In the genomic region with DNA sequence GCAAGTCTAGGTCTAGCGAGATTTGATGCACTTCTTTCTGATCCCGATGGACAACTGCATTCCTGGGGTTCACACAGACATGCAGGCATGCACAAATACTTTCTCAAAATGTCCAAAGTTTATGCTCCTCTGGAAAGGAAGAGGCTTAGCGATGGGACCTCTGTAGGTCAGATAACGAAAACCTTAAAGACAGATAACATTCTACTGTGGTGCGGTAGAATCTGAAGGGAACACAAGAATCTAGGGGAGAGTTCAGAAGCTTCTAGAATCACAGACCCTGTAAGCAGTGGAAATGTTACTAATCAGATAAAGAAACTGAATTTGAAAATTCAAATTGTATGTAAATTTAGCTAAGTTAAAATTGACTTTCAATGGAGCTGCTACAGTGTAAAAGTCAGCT, we compare ENCODE assay signal across 15 mouse cellular contexts.
"Had no signal": no experiment of that assay in that cellular context is flagged by ENCODE, and none has a peak within 500 bp of the region (broad histone marks: within the 10 kb centered on the region; RNA-seq: fewer than 3 reads in every experiment).

No protein-coding gene starts in this region.

- H3K9me3 ChIP-seq: neural tube, embryonic 13.5 days; stomach, embryonic 15.5 days had no signal

- H3K4me2 ChIP-seq: stomach, embryonic 15.5 days had no signal

- H3K27me3 ChIP-seq: neural tube, embryonic 13.5 days; stomach, embryonic 15.5 days had no signal

- H3K9ac ChIP-seq: lung, embryonic 14.5 days; neural tube, embryonic 13.5 days; stomach, embryonic 15.5 days had no signal

- ATAC-seq: intestine, postnatal 0 days; lung, postnatal 0 days; midbrain, embryonic 16.5 days had no signal

- H3K27ac ChIP-seq: neural tube, embryonic 13.5 days; stomach, embryonic 15.5 days had no signal

- H3K36me3 ChIP-seq: neural tube, embryonic 13.5 days; stomach, embryonic 15.5 days had no signal

- H3K4me1 ChIP-seq: stomach, embryonic 15.5 days had no signal

- H3K4me3 ChIP-seq: left cerebral cortex, adult 2 months; myocyte; neural tube, embryonic 13.5 days; stomach, embryonic 15.5 days had no signal

- DNase-seq: kidney, adult 2 months; kidney, postnatal 14 days; kidney, postnatal 4 days; layer of hippocampus, postnatal 36 days; lung, embryonic 14.5 days; retina, postnatal 1 day; spleen, adult 18-20 months; thymus, postnatal 25 days had no signal
